Mouse (Mus musculus): Measurements from ENCODE around the gene Krt20.

- no peak for TF ChIP-seq CTCF (IDR thresholded peaks at IDR 0.05; ENCODE audit: borderline replicate concordance, extremely low read depth, insufficient read depth, insufficient read length)
- no peak for TF ChIP-seq POLR2A (IDR thresholded peaks at IDR 0.05; ENCODE audit: borderline replicate concordance, extremely low read depth, insufficient read depth, insufficient read length, poor library complexity, severe bottlenecking)
Observed at GRCm38 (mm10) chr11:99398084-99398483, 39.9 kb downstream of the Krt20 start.
